Mouse (Mus musculus): ENCODE measurements around the gene Chga.

DNA sequence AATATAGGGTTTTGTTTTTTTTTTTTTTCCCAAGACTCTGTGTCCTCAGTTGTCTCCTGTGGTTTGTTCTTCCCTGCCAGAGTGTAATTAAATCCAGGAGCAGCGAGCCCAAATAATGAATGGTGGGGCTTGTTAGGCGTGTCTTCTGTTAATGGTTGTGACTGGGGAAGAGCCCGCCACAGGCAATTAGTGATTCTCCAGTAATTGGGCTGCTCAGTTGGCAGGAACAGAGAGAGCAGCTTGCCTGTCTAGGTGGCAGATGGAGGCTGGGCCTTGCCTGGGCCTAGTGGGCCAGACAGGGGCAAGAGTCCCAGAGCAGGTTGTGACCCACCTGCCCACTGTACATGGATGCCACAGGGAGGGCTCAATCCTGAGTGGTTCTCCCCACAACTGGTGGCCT, 43.4 kb upstream of the Chga start:
- no peak for TF ChIP-seq HCFC1 (IDR thresholded peaks at IDR 0.05; ENCODE audit: low read depth, low read length)
- TF ChIP-seq POLR2A (IDR thresholded peaks at IDR 0.05; ENCODE audit: control insufficient read depth in 1 of 2, insufficient read depth in 1 of 2, low read depth in 1 of 2, low read length in 2 of 2, poor library complexity in 1 of 2) = no peak
- no peak for TF ChIP-seq MEF2A (IDR thresholded peaks at IDR 0.05; ENCODE audit: extremely low read depth, insufficient replicate concordance, low read depth, low read length, poor library complexity, severe bottlenecking)
- TF ChIP-seq CTCF (IDR thresholded peaks at IDR 0.05 in 2 of 3, conservative IDR thresholded peaks at IDR 0.05 in 1 of 3; ENCODE audit: control insufficient read depth in 1 of 3, insufficient read depth in 1 of 3, low read depth in 2 of 3, low read length in 3 of 3, poor library complexity in 1 of 3, severe bottlenecking in 1 of 3) = no peak
- TF ChIP-seq MAFK (IDR thresholded peaks at IDR 0.05; ENCODE audit: borderline replicate concordance, low read depth, low read length) = no peak
- no peak for TF ChIP-seq ETS1 (IDR thresholded peaks at IDR 0.05; ENCODE audit: low read depth, low read length)
- no peak for TF ChIP-seq EP300 (IDR thresholded peaks at IDR 0.05; ENCODE audit: low read depth in 1 of 2, low read length in 2 of 2)
